Mouse (Mus musculus): ENCODE data around the gene Nppb. TPM values are rescaled to one million over a fixed set of nuclear protein-coding genes. Genes with fewer than 3 reads are reported as not detected.

Gene Nppb
- polyA plus RNA-seq, 1 experiment from 2014 or later: not detected

DNA sequence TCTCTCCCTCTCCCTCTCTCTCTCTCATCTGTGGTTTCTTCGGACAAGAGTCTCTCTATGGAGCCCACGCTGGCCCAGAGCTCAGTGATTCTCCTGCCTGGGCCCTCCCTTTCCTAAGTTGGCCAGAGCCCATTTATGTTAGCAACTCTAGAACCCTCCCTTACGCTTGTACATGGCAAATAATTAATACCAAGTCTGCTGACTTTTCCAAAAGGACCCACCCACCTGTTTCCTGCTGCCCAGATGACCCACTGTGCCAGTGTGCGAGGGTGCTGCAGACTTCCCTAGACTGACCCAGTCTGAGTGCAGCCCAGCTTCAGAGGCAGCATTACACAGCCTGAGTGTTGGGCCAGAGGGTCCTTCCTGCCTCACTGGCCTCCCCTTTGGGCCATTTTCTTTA lies 26.6 kb downstream of the Nppb start:
- peaks cover 81% of the 10 kb centered on the region for H3K36me3 ChIP-seq (ENCODE audit: control insufficient read depth, insufficient read depth, low read length)
- H3K4me1 ChIP-seq (ENCODE audit: control insufficient read depth, insufficient read depth, low read length): no peaks in the 10 kb centered on the region
- no peak overlapping the region for H3K4me2 ChIP-seq (replicated peaks; ENCODE audit: low read depth, low read length)
- H3K9me3 ChIP-seq (ENCODE audit: control insufficient read depth, low read depth, low read length): no peaks in the 10 kb centered on the region
- WGBS: 91% methylated on average over 4 of the region's 4 CpGs
- H3K9ac ChIP-seq (replicated peaks; ENCODE audit: low read depth, low read length): no peak overlapping the region
- no peak for ATAC-seq (ENCODE audit: insufficient number of reproducible peaks, insufficient read depth, low FRiP score, low read depth)
- no peaks in the 10 kb centered on the region for H3K27me3 ChIP-seq (ENCODE audit: control insufficient read depth, insufficient read depth, low read length)
- no peak overlapping the region for H3K4me3 ChIP-seq (ENCODE audit: low read depth, low read length)
- H3K27ac ChIP-seq (ENCODE audit: low read length): no peak overlapping the region

GRCm38 (mm10) chr4:148015418-148015817 lies 29.8 kb downstream of the Nppb start:
- Histone ChIP-seq H3K9ac (replicated peaks; ENCODE audit: low read depth, low read length) (no peak overlapping the region), H3K36me3 (ENCODE audit: control insufficient read depth, insufficient read depth, low read length) (peaks cover 70% of the 10 kb centered on the region), H3K27me3 (ENCODE audit: control insufficient read depth, insufficient read depth, low read length) (no peaks in the 10 kb centered on the region), H3K4me1 (ENCODE audit: control insufficient read depth, insufficient read depth, low read length) (no peaks in the 10 kb centered on the region), H3K27ac (ENCODE audit: low read length) (no peak overlapping the region), H3K4me2 (replicated peaks; ENCODE audit: low read depth, low read length) (no peak overlapping the region), H3K4me3 (ENCODE audit: low read depth, low read length) (no peak overlapping the region), H3K9me3 (ENCODE audit: control insufficient read depth, low read depth, low read length) (no peaks in the 10 kb centered on the region)
- no peak for ATAC-seq (ENCODE audit: insufficient number of reproducible peaks, insufficient read depth, low FRiP score, low read depth)
- WGBS: 78% methylated on average over 10 of the region's 10 CpGs

GRCm38 (mm10) chr4:148016981-148017380 lies 31.4 kb downstream of the Nppb start:
- H3K4me3 ChIP-seq (ENCODE audit: low read depth, low read length): no peak overlapping the region
- ATAC-seq (ENCODE audit: insufficient number of reproducible peaks, insufficient read depth, low FRiP score, low read depth): no peak
- peaks cover 70% of the 10 kb centered on the region for H3K36me3 ChIP-seq (ENCODE audit: control insufficient read depth, insufficient read depth, low read length)
- no peaks in the 10 kb centered on the region for H3K27me3 ChIP-seq (ENCODE audit: control insufficient read depth, insufficient read depth, low read length)
- WGBS: 83% methylated on average over 3 of the region's 3 CpGs
- H3K9ac ChIP-seq (replicated peaks; ENCODE audit: low read depth, low read length): no peak overlapping the region
- H3K4me2 ChIP-seq (replicated peaks; ENCODE audit: low read depth, low read length): no peak overlapping the region
- no peaks in the 10 kb centered on the region for H3K4me1 ChIP-seq (ENCODE audit: control insufficient read depth, insufficient read depth, low read length)
- H3K27ac ChIP-seq (ENCODE audit: low read length): no peak overlapping the region
- no peaks in the 10 kb centered on the region for H3K9me3 ChIP-seq (ENCODE audit: control insufficient read depth, low read depth, low read length)

DNA sequence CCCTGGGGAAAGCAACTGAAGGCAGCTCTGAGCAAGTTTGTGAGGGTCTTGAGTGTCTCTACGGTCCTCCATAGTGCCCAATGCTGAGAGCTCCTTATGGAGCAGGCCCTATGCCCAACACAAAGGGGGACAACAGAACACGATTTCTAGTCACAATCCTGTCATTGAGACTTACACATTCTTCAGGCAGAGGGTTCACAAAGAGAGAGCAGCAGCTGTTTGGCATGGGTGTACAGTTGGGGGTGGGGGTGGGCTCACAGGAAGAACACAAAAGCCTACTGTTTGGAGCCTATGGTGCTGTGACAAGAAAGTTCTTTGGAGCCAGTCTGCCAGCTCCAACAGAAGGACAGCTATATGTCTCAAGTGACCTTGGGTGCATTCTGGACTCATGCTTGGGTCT lies 32.8 kb downstream of the Nppb start:
- no peak overlapping the region for H3K4me2 ChIP-seq (replicated peaks; ENCODE audit: low read depth, low read length)
- no peak overlapping the region for H3K4me3 ChIP-seq (ENCODE audit: low read depth, low read length)
- WGBS: 70% methylated on average over 2 of the region's 2 CpGs
- H3K9me3 ChIP-seq (ENCODE audit: control insufficient read depth, low read depth, low read length): no peaks in the 10 kb centered on the region
- H3K4me1 ChIP-seq (ENCODE audit: control insufficient read depth, insufficient read depth, low read length): no peaks in the 10 kb centered on the region
- H3K27ac ChIP-seq (ENCODE audit: low read length): no peak overlapping the region
- ATAC-seq (ENCODE audit: insufficient number of reproducible peaks, insufficient read depth, low FRiP score, low read depth): no peak
- H3K36me3 ChIP-seq (ENCODE audit: control insufficient read depth, insufficient read depth, low read length): peaks cover 63% of the 10 kb centered on the region
- no peaks in the 10 kb centered on the region for H3K27me3 ChIP-seq (ENCODE audit: control insufficient read depth, insufficient read depth, low read length)
- H3K9ac ChIP-seq (replicated peaks; ENCODE audit: low read depth, low read length): no peak overlapping the region

GRCm38 (mm10) chr4:148024003-148024402 lies 38.4 kb downstream of the Nppb start:
- Histone ChIP-seq H3K27ac (ENCODE audit: low read length) (no peak overlapping the region), H3K4me2 (replicated peaks; ENCODE audit: low read depth, low read length) (no peak overlapping the region), H3K9me3 (ENCODE audit: control insufficient read depth, low read depth, low read length) (no peaks in the 10 kb centered on the region), H3K27me3 (ENCODE audit: control insufficient read depth, insufficient read depth, low read length) (no peaks in the 10 kb centered on the region), H3K36me3 (ENCODE audit: control insufficient read depth, insufficient read depth, low read length) (peaks cover 67% of the 10 kb centered on the region), H3K9ac (replicated peaks; ENCODE audit: low read depth, low read length) (no peak overlapping the region), H3K4me3 (ENCODE audit: low read depth, low read length) (no peak overlapping the region), H3K4me1 (ENCODE audit: control insufficient read depth, insufficient read depth, low read length) (no peaks in the 10 kb centered on the region)
- WGBS: 94% methylated on average over 3 of the region's 3 CpGs
- ATAC-seq (ENCODE audit: insufficient number of reproducible peaks, insufficient read depth, low FRiP score, low read depth): no peak

DNA sequence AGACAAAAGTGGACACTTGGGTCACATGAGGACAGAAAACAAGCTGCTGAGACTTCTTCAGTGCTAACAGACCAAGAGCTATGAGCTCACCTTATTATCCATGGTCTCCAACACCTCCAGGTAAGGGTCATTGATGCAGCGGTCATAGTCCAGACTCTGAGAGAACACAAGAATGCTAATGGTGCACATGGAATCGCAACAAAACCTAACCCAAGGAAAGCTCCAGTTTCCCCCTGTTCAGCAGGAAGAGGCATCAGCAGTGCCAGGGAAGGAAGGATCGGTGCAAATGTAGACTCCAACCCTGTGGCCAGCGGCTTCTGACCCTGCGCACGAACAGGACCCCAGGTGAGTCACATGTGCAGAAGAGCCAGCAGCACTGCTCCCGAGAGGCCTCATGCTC lies 43.7 kb downstream of the Nppb start:
- Histone ChIP-seq H3K9ac (replicated peaks; ENCODE audit: low read depth, low read length) (no peak overlapping the region), H3K27ac (ENCODE audit: low read length) (no peak overlapping the region), H3K36me3 (ENCODE audit: control insufficient read depth, insufficient read depth, low read length) (peaks cover 41% of the 10 kb centered on the region), H3K9me3 (ENCODE audit: control insufficient read depth, low read depth, low read length) (no peaks in the 10 kb centered on the region), H3K27me3 (ENCODE audit: control insufficient read depth, insufficient read depth, low read length) (no peaks in the 10 kb centered on the region), H3K4me3 (ENCODE audit: low read depth, low read length) (no peak overlapping the region), H3K4me2 (replicated peaks; ENCODE audit: low read depth, low read length) (no peak overlapping the region), H3K4me1 (ENCODE audit: control insufficient read depth, insufficient read depth, low read length) (no peaks in the 10 kb centered on the region)
- ATAC-seq (ENCODE audit: insufficient number of reproducible peaks, insufficient read depth, low FRiP score, low read depth): no peak
- 95% methylated on average over 7 of the region's 7 CpGs for WGBS

DNA sequence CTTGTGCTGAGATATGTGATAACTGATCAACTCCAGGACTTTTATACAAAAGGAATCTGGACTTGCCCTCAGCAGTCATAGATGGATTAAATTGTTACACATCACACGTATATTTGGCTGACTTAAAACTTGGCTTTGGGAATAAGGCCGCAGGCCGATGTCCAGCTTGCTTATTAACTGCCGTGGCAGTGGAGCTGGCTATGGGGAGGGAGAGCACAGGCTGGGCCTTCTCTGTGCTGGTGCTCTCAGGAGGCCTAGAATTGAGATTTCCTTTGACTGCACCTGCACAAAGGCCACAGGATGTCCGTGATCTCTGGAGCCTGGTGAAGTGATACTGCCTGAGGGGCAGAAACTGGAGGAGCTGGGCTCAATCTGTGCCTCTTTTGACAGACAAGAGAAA lies 44.9 kb downstream of the Nppb start:
- H3K4me1 ChIP-seq (ENCODE audit: control insufficient read depth, insufficient read depth, low read length): no peaks in the 10 kb centered on the region
- ATAC-seq (ENCODE audit: insufficient number of reproducible peaks, insufficient read depth, low FRiP score, low read depth): no peak
- H3K4me3 ChIP-seq (ENCODE audit: low read depth, low read length): no peak overlapping the region
- 81% methylated on average over 5 of the region's 5 CpGs for WGBS
- no peak overlapping the region for H3K9ac ChIP-seq (replicated peaks; ENCODE audit: low read depth, low read length)
- no peaks in the 10 kb centered on the region for H3K27me3 ChIP-seq (ENCODE audit: control insufficient read depth, insufficient read depth, low read length)
- peaks cover 37% of the 10 kb centered on the region for H3K36me3 ChIP-seq (ENCODE audit: control insufficient read depth, insufficient read depth, low read length)
- H3K27ac ChIP-seq (ENCODE audit: low read length): no peak overlapping the region
- no peak overlapping the region for H3K4me2 ChIP-seq (replicated peaks; ENCODE audit: low read depth, low read length)
- H3K9me3 ChIP-seq (ENCODE audit: control insufficient read depth, low read depth, low read length): no peaks in the 10 kb centered on the region

- WGBS: 82% methylated on average over 7 of the region's 7 CpGs
- Histone ChIP-seq H3K27ac (ENCODE audit: low read length) (no peak overlapping the region), H3K4me2 (replicated peaks; ENCODE audit: low read depth, low read length) (no peak overlapping the region), H3K36me3 (ENCODE audit: control insufficient read depth, insufficient read depth, low read length) (peaks cover 10% of the 10 kb centered on the region), H3K27me3 (ENCODE audit: control insufficient read depth, insufficient read depth, low read length) (no peaks in the 10 kb centered on the region), H3K4me1 (ENCODE audit: control insufficient read depth, insufficient read depth, low read length) (peaks cover 8% of the 10 kb centered on the region), H3K9ac (replicated peaks; ENCODE audit: low read depth, low read length) (no peak overlapping the region), H3K4me3 (ENCODE audit: low read depth, low read length) (no peak overlapping the region), H3K9me3 (ENCODE audit: control insufficient read depth, low read depth, low read length) (no peaks in the 10 kb centered on the region)
- ATAC-seq (ENCODE audit: insufficient number of reproducible peaks, insufficient read depth, low FRiP score, low read depth): no peak
Measured at GRCm38 (mm10) chr4:148033858-148034410, 48.3 kb downstream of the Nppb start.

DNA sequence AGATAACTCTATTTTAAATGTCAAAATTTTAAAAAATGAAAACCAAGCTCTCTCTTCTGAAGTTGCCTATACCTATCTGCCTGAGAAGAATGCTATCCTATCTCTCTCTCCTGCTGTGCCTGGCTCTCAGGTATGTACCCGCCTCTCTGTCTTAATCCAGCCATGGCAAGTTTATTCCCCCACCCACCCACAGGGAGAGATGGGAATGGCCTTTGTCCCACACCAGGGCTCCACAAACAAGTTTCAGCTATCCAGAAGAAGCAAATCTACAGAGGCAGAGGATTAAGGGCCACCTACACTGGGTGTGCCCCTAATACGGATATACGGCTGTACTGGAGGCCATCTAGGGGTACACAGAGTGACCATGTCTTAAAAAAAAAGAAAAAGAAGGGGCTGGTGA lies 49.9 kb downstream of the Nppb start:
- H3K4me3 ChIP-seq (ENCODE audit: low read depth, low read length): no peak overlapping the region
- peaks cover 6% of the 10 kb centered on the region for H3K36me3 ChIP-seq (ENCODE audit: control insufficient read depth, insufficient read depth, low read length)
- H3K4me2 ChIP-seq (replicated peaks; ENCODE audit: low read depth, low read length): no peak overlapping the region
- no peak overlapping the region for H3K27ac ChIP-seq (ENCODE audit: low read length)
- H3K9me3 ChIP-seq (ENCODE audit: control insufficient read depth, low read depth, low read length): no peaks in the 10 kb centered on the region
- peaks cover 22% of the 10 kb centered on the region for H3K4me1 ChIP-seq (ENCODE audit: control insufficient read depth, insufficient read depth, low read length)
- H3K9ac ChIP-seq (replicated peaks; ENCODE audit: low read depth, low read length): no peak overlapping the region
- no peak for ATAC-seq (ENCODE audit: insufficient number of reproducible peaks, insufficient read depth, low FRiP score, low read depth)
- WGBS: 84% methylated on average over 3 of the region's 3 CpGs
- H3K27me3 ChIP-seq (ENCODE audit: control insufficient read depth, insufficient read depth, low read length): no peaks in the 10 kb centered on the region

Data from stomach, embryonic 14.5 days (tissue).